Mouse (Mus musculus): Measurements from ENCODE around the gene Prrt4.

Prrt4 gene

DNA sequence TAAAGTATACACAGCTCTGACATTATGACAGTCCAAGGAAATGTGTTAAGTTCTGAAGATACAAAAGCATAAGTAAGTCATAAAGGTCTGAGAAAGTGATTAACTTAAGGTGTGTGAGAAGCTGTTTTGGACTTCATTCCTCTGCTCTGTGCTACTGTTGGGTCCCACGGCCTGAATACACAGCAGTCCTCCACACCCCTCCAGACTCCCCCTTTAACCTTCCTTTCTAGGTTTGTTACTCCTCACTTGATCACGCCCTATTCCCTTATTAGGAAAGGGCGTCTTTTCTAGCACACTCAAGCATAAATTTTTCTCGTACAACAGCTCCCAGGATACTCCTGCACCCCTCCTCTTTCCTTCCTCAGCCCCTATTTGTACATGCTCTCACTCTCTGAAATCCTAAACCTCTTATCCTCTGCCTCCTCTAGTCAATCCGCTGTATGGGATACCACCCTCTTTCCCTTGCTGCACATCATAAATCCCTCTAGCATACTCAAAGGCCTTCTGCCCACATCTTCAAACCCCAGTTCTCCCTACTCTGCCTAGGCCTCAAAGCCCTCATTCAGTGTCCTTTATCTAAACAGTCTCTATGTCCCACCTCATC, 31.9 kb downstream of the Prrt4 start:
- no peak for DNase-seq (ENCODE audit: low spot score)

GRCm38 (mm10) chr6:29146641-29147040, 32.7 kb downstream of the Prrt4 start:
- DNase-seq (ENCODE audit: low spot score) = no peak

- no peak for DNase-seq (ENCODE audit: low spot score)
Observed at GRCm38 (mm10) chr6:29145456-29146307, 33.7 kb downstream of the Prrt4 start.

GRCm38 (mm10) chr6:29144971-29145370, 34.4 kb downstream of the Prrt4 start:
- no peak for DNase-seq (ENCODE audit: low spot score)

- no peak for DNase-seq (ENCODE audit: low spot score)
Observed at GRCm38 (mm10) chr6:29143608-29144007, 35.8 kb downstream of the Prrt4 start.

- no peak for DNase-seq (ENCODE audit: low spot score)
Observed at GRCm38 (mm10) chr6:29137441-29137840, 41.9 kb downstream of the Prrt4 start.

DNA sequence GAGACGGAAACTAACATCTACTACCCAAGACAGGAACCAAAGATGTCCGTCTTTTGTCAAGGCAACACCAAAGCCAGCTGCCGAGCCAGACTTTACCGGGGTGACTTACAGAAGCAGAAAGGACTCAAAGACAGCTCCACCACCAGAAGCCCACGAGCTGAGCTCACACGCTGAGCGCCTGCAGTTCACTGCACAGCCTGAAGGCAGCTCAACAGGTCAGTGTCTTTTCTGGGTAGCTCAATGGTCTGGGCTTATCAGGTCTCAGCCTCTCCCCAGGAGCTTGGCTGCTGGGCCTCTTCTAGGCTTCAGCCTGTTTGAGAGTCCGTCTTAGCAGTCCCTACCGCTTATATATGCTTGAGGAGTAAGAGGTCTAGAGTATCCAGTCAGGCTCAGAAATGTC, 46.3 kb downstream of the Prrt4 start:
- DNase-seq (ENCODE audit: low spot score) = no peak

GRCm38 (mm10) chr6:29126878-29127426, 52.4 kb downstream of the Prrt4 start:
- DNase-seq (ENCODE audit: low spot score) = no peak

DNA sequence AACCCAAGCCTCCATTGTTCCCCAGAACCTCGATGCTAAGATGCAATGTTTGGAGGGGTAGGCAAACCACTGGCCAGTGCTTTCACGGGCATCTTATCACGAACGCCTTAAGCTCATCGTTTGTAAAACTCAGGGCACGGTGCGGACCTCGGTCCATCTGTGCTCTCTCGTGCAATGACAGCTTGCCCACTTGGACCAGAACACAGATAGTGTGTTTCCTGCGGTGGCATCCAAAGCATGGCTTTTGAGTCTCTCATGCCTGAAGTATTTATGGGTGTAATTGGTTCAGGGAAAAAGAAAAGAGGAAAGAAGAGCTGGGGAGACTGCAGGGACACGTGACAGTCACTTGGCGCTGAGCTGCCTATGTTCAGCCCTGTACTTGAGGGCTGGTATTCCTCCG, 59.4 kb downstream of the Prrt4 start:
- DNase-seq (ENCODE audit: low spot score) = no peak
